Mouse (Mus musculus): ENCODE data around the gene Gm39115. TPM values are rescaled to one million over a fixed set of nuclear protein-coding genes. Genes with fewer than 3 reads are reported as not detected.

Gm39115 gene
- polyA plus RNA-seq, 1 experiment from 2014 or later: not detected

Other genes starting within 250 kb of the Gm39115 start
- gene Tollip, start 217.5 kb downstream of the Gm39115 start, polyA plus RNA-seq (2015; fragmentation: Nextera tagmentation; extraction: Ambion mirVana): 34.1 and 35.6 TPM in 2 replicates
- gene Brsk2, start 186.3 kb downstream of the Gm39115 start, polyA plus RNA-seq (2015; fragmentation: Nextera tagmentation; extraction: Ambion mirVana): 0.35 and 0.48 TPM in 2 replicates
- 42.8 and 48.4 TPM in 2 replicates for gene Mob2, start 75.0 kb downstream of the Gm39115 start, polyA plus RNA-seq (2015; fragmentation: Nextera tagmentation; extraction: Ambion mirVana)
- gene Dusp8, start 40.2 kb downstream of the Gm39115 start, polyA plus RNA-seq (2015; fragmentation: Nextera tagmentation; extraction: Ambion mirVana): 11.4 and 13.6 TPM in 2 replicates
- not detected in 2 replicates for gene Gm45618, start 15.3 kb downstream of the Gm39115 start, polyA plus RNA-seq (2015; fragmentation: Nextera tagmentation; extraction: Ambion mirVana)
- not detected in 2 replicates for gene Gm45337, start 8.6 kb upstream of the Gm39115 start, polyA plus RNA-seq (2015; fragmentation: Nextera tagmentation; extraction: Ambion mirVana)
- not detected in 2 replicates for gene Gm29735, start 21.1 kb upstream of the Gm39115 start, polyA plus RNA-seq (2015; fragmentation: Nextera tagmentation; extraction: Ambion mirVana)
- not detected in 2 replicates for gene Gm4553, start 29.7 kb upstream of the Gm39115 start, polyA plus RNA-seq (2015; fragmentation: Nextera tagmentation; extraction: Ambion mirVana)
- not detected in 2 replicates for gene Krtap5-2, start 40.0 kb upstream of the Gm39115 start, polyA plus RNA-seq (2015; fragmentation: Nextera tagmentation; extraction: Ambion mirVana)
- not detected in 2 replicates for gene Gm10153, start 54.4 kb upstream of the Gm39115 start, polyA plus RNA-seq (2015; fragmentation: Nextera tagmentation; extraction: Ambion mirVana)
- gene Krtap5-3, start 65.3 kb upstream of the Gm39115 start, polyA plus RNA-seq (2015; fragmentation: Nextera tagmentation; extraction: Ambion mirVana): not detected in 2 replicates
- gene Gm7579, start 75.8 kb upstream of the Gm39115 start, polyA plus RNA-seq (2015; fragmentation: Nextera tagmentation; extraction: Ambion mirVana): not detected in 2 replicates
- gene Krtap5-5, start 93.9 kb upstream of the Gm39115 start, polyA plus RNA-seq (2015; fragmentation: Nextera tagmentation; extraction: Ambion mirVana): not detected in 2 replicates
- not detected in 2 replicates for gene Gm40460, start 105.0 kb upstream of the Gm39115 start, polyA plus RNA-seq (2015; fragmentation: Nextera tagmentation; extraction: Ambion mirVana)
- not detected in 2 replicates for gene Gm2431, start 122.3 kb upstream of the Gm39115 start, polyA plus RNA-seq (2015; fragmentation: Nextera tagmentation; extraction: Ambion mirVana)
- gene Gm4559, start 138.3 kb upstream of the Gm39115 start, polyA plus RNA-seq (2015; fragmentation: Nextera tagmentation; extraction: Ambion mirVana): not detected in 2 replicates
- not detected in 2 replicates for gene Krtap5-1, start 161.1 kb upstream of the Gm39115 start, polyA plus RNA-seq (2015; fragmentation: Nextera tagmentation; extraction: Ambion mirVana)
- not detected in 2 replicates for gene Krtap5-4, start 167.5 kb upstream of the Gm39115 start, polyA plus RNA-seq (2015; fragmentation: Nextera tagmentation; extraction: Ambion mirVana)
- 6.5 and 7.5 TPM in 2 replicates for gene Ifitm10, start 237.7 kb upstream of the Gm39115 start, polyA plus RNA-seq (2015; fragmentation: Nextera tagmentation; extraction: Ambion mirVana)
- 2.3 TPM in 1 of 2 replicates, not detected in the other for gene Gm49369, start 246.6 kb upstream of the Gm39115 start, polyA plus RNA-seq (2015; fragmentation: Nextera tagmentation; extraction: Ambion mirVana)